Mouse (Mus musculus) neural tube, embryonic 12.5 days (tissue): ENCODE results near the gene Ap2a1. TPM values are rescaled to one million over a fixed set of nuclear protein-coding genes. Genes with fewer than 3 reads are reported as not detected.

Experiments used
- ATAC-seq: fragments of 200-750 bp; cut with Nextera tagmentation; 2 replicates; pipeline ENCODE4 v1.8.0; 2017; ENCODE audit warnings: low read depth, mild to moderate bottlenecking, moderate TSS enrichment, moderate library complexity; ENCODE audit not compliant: low FRiP score
- H3K27ac ChIP-seq: fragments of 300-500 bp; sonication (generic); 2 replicates; pipeline ENCODE4 v1.5.1; 2016
- H3K27me3 ChIP-seq: fragments of 300-500 bp; sonication (generic); replicated peaks from 2 replicates; pipeline ENCODE4 v1.6.1; 2016; ENCODE audit warnings: mild to moderate bottlenecking
- H3K36me3 ChIP-seq: fragments of 300-500 bp; sonication (generic); 2 replicates; pipeline ENCODE4 v1.6.1; 2016; ENCODE audit warnings: mild to moderate bottlenecking
- H3K4me1 ChIP-seq: fragments of 300-500 bp; sonication (generic); 2 replicates; pipeline ENCODE4 v1.6.1; 2016
- H3K4me2 ChIP-seq: fragments of 300-500 bp; sonication (generic); replicated peaks from 2 replicates; pipeline ENCODE4 v1.6.1; 2016; ENCODE audit warnings: mild to moderate bottlenecking
- H3K4me3 ChIP-seq: fragments of 300-500 bp; sonication (generic); 2 replicates; pipeline ENCODE4 v1.5.1; 2016
- H3K9ac ChIP-seq: fragments of 300-500 bp; sonication (generic); 2 replicates; pipeline ENCODE4 v1.6.1; 2016; ENCODE audit warnings: mild to moderate bottlenecking
- H3K9me3 ChIP-seq: fragments of 300-500 bp; sonication (generic); 2 replicates; pipeline ENCODE4 v1.6.1; 2016; ENCODE audit warnings: mild to moderate bottlenecking
- WGBS: fragments of 180-500 bp; shearing (Covaris S2); methylation state at CpG from one replicate; pipeline ENCODE4 v1.1.7; 2016; 5-methylcytosine and 5-hydroxymethylcytosine counted together
- polyA plus RNA-seq: library from polyadenylated mRNA; unstranded; fragments of >200 nt; fragmentation: Nextera tagmentation; extraction: Ambion mirVana; gene quantifications from 2 replicates; pipeline ENCODE4 v1.2.1, GENCODE M21; 2016

The Ap2a1 gene
- 97.9 and 100 TPM in 2 replicates for polyA plus RNA-seq

DNA sequence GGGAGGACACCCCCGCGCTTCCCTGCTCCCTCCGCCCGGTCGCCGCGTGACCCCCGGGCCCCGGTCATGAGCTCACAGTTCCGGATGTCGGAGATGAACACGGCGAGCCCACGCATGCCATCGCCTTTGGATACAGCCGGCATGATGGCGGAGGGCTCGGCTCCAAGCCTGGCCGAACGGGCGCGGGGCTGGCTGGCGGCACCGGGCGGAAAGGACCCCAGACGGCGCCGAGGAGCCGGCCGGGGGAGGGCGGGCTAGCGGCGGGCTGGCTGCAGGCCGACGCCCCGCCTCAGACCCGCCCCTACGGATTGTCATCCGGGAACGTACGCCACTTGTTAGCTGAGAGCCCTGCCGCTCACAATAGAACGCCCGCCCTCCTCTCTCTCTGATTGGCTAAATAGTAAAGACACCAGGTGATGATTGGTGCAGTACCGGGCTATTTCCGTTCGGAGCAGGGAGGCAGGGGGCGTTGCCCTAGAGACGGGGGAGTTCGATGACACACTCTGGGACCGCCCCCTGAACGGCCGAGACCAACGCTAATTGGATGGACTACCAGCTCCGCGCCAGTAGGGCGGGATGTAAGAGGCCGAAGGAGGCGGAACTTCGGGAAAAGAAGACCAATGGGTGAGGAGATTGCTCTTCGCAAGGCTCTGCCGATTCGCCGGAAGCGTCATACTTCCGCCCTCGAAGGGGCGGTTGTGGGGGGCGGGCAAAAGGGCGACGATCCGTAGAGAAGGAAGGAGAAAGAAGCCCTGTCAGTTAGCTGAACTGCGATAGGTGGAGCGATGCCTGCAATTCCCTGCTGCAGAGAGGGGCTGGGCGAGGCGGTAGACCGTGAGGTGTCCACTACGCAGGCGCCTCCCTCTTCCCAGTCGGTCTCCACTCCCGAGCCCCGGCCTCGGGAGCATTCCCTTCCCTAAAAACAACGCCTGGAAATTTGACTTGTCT is at the start of gene Ap2a1:
Gene Ap2a1, minus strand, starts transcription at position 293 of the 948 bp plus-strand sequence.
- Histone ChIP-seq H3K4me1 (peaks cover 20% of the 10 kb centered on the region), H3K4me3 (peak within 1 kb of the TSS; percentile 94), H3K27me3 (no peaks in the 10 kb centered on the region), H3K27ac (peak within 1 kb of the TSS; percentile 90), H3K4me2 (peak within 1 kb of the TSS; percentile 85), H3K36me3 (peaks cover 12% of the 10 kb centered on the region), H3K9ac (peak within 1 kb of the TSS; percentile 95), H3K9me3 (no peaks in the 10 kb centered on the region)
- WGBS: under 1% methylated on average over 84 of the region's 84 CpGs
- peak; percentile 99 for ATAC-seq

DNA sequence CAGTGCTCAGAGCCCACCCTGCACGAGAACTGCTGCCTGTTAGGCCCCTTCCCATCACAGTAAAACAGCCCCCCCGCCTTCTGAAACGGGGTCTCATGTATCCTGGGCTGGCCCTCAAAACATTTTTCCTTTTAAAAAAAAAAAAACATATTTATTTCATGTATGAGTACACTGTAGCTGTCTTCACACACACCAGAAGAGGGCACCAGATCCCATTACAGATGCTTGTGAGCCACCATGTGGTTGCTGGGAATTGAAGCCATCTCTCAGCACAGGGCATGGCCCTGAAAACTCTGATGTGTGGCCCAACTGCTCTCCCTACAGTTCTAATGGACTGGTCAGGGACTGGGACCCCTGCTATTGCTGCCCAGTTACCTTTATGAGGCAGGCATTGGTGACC is 49.0 kb upstream of the Ap2a1 start:
- Histone ChIP-seq H3K27me3 (no peaks in the 10 kb centered on the region), H3K4me1 (peaks cover 14% of the 10 kb centered on the region), H3K4me2 (no peak overlapping the region), H3K9me3 (no peaks in the 10 kb centered on the region), H3K36me3 (peaks cover 71% of the 10 kb centered on the region), H3K27ac (no peak overlapping the region), H3K9ac (no peak overlapping the region), H3K4me3 (no peak overlapping the region)
- ATAC-seq: no peak
- 97% methylated on average over 3 of the region's 3 CpGs for WGBS

DNA sequence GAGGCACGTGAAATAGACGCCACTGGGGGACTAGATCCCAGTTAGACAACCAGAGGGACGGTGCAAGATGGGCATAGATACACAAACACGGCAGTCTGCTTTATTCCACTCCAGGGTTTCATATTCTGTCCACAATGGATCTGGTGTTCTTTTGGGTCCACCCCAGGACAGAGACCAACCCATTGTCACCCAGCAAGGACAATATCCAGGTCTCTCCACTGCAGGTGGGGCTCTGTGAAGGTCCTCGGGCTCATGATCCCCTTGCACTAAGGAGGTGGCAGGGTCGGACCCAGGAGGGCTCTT is 45.8 kb upstream of the Ap2a1 start:
- Histone ChIP-seq H3K27ac (0 out of 2 replicates have a peak overlapping the region, but pooled peaks have one; percentile 57), H3K27me3 (no peaks in the 10 kb centered on the region), H3K4me1 (peaks cover 32% of the 10 kb centered on the region), H3K9me3 (no peaks in the 10 kb centered on the region), H3K4me3 (peak overlapping the region; percentile 46; the same call in 1 of the 2 replicates), H3K4me2 (peak overlapping the region; percentile 81), H3K9ac (no peak overlapping the region), H3K36me3 (peaks cover 45% of the 10 kb centered on the region)
- 29% methylated on average over 6 of the region's 6 CpGs for WGBS
- no peak for ATAC-seq

DNA sequence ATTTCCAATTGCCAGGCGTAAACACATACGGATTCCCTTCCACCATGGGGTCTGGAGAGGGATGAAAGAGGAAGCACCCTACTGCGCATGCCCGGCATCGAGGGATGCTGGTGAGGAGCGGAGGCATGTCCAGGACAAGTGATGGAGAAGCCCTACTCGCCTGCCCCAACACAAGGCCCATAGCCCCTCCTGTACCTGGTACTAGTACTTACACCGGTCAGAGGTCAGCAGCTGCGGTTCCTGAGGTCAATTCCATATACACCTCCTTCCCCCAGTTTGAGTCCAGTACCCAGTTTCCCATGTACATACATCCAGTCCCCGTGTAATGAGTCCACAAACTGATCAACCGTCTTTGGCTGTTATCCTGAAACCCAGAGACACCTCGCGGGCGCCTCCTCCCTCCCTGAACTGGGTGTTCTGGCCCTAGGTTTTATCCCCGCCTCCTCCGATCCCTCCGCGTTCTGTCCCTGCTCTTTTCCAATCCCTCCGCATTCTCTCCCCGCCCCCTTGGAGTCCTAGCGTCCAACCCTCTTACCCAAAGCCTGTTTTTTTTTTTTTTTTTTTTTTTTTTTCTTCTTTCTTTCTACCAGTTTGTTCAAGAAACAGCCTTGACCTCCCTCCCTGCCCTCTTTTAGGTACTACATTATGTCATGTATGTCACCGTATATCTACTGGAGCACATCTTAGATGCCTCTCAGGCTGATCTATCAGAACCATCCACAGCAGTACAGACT is 45.3 kb upstream of the Ap2a1 start, which contains the start of gene Cpt1c:
Gene Cpt1c, minus strand, starts transcription at position 469 of the 734 bp plus-strand sequence.
- WGBS: 2% methylated on average over 22 of the region's 22 CpGs
- peak within 1 kb of the TSS; percentile 64 for H3K9ac ChIP-seq
- no peaks in the 10 kb centered on the region for H3K9me3 ChIP-seq
- peaks cover 32% of the 10 kb centered on the region for H3K4me1 ChIP-seq
- peak within 1 kb of the TSS; percentile 81 for H3K4me2 ChIP-seq
- ATAC-seq: peak; percentile 48
- H3K27me3 ChIP-seq: no peaks in the 10 kb centered on the region
- H3K27ac ChIP-seq: peak within 1 kb of the TSS; percentile 80
- peaks cover 40% of the 10 kb centered on the region for H3K36me3 ChIP-seq
- peak within 1 kb of the TSS; percentile 46 for H3K4me3 ChIP-seq

DNA sequence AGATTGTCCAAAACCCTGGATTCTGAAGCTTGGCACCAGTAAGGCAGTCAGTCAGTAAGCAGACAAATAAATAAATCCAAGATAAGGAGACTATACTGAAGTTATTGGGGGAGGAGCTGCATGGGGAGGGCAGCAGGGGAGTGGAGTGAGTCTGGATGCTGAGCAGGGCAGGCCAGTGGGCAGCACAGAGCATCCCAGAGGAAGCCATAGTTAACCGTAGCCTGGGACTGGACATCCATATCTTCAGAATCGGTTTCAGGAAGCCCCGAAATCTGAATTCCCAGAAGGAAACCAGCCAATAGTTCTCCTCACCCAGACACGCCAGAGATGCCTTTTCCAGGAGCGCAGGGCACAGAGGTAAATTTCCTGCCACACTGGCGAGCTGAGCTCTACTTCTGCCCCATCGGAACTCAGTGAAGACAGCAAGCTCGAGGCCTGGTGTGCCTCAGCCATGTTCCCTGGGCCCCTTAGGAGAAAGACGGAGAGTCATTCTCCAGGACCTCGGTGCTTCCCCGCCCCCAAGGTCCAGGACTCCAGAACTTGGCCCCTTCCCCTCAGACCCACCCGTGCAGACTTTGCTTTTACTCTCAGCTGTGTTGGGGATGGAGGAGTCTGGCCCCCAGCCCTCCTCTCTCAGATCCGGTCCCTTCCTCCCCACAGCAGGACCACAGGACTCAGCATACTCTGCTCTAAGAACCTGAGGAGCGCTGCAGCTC is 44.3 kb upstream of the Ap2a1 start:
- Histone ChIP-seq H3K9me3 (no peaks in the 10 kb centered on the region), H3K4me2 (peak overlapping the region; percentile 81), H3K36me3 (peaks cover 31% of the 10 kb centered on the region), H3K9ac (peak overlapping the region; percentile 64), H3K27me3 (no peaks in the 10 kb centered on the region), H3K4me3 (peak overlapping the region; percentile 46), H3K27ac (peak overlapping the region; percentile 64; the same call in 1 of the 2 replicates), H3K4me1 (peaks cover 32% of the 10 kb centered on the region)
- 42% methylated on average over 14 of the region's 14 CpGs for WGBS
- no peak for ATAC-seq

DNA sequence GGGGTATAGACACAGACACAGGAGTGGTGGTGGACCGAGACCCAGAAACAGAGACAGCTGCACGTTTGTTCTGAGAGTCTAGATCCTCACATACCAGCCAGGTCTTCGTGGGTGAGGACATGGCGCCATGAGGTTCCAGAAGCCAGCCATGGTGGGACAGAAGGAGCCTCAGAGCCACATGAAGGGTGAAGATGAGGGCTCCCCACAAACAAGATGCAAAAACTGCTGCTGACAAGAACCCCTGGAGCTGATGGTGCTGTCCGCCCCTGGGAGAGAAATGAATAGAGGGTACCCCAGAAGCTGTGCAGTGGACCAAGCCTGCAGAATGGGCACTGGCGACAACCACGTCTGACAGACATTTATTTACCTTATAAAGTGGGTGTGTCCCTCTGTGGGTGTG is 41.8 kb upstream of the Ap2a1 start:
- Histone ChIP-seq H3K4me2 (peak overlapping the region; percentile 72), H3K36me3 (peaks cover 19% of the 10 kb centered on the region), H3K9ac (peak overlapping the region; percentile 67), H3K9me3 (no peaks in the 10 kb centered on the region), H3K27me3 (no peaks in the 10 kb centered on the region), H3K27ac (peak overlapping the region; percentile 51), H3K4me3 (peak overlapping the region; percentile 54), H3K4me1 (peaks cover 32% of the 10 kb centered on the region)
- 77% methylated on average over 7 of the region's 7 CpGs for WGBS
- no peak for ATAC-seq

DNA sequence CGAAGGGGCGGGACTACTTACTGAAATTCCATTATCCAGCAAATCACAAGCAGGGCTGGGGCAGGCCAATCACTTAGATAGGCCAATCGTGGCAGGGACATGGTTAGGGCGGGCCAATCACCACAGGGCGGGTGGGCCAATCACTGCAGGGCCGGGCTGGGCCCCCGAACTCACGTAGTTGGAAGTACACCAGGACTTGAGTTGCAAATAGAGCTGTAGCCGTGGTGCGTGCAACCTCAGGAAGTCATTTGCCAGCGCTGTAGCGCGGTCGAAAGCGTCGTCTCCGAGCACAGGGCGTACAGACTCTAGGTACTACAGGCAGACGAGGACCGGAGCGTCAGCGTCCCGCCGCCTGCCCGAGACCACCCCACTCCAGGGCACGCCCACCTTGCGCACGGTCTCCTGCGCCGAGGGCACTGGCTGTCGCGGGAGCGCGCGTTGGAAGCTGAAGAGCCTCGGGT is 41.0 kb upstream of the Ap2a1 start:
- Histone ChIP-seq H3K9me3 (no peaks in the 10 kb centered on the region), H3K4me3 (peak overlapping the region; percentile 54), H3K9ac (peak overlapping the region; percentile 67), H3K4me1 (peaks cover 29% of the 10 kb centered on the region), H3K36me3 (peaks cover 23% of the 10 kb centered on the region), H3K4me2 (peak overlapping the region; percentile 72), H3K27ac (peak overlapping the region; percentile 51), H3K27me3 (no peaks in the 10 kb centered on the region)
- under 1% methylated on average over 36 of the region's 36 CpGs for WGBS
- peak; percentile 94 for ATAC-seq

DNA sequence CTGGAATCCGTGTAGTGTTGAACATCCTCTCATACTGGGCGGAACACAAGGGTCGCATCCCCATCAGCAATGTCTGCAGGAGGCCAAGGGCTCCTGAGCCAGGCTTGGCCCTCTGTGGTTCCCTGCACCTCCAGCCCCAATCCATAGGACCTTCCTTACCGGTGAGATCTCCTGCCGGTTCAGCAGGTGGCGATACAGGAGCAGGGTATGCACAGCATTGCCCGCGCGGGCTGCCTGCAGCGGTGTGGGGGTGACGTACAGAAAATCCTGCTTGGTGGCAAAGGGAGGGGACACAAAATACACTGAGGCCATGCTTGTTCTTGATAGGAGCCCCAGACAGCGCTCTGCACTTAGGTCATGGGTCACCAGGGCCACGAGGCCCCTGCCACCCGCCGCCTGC is 37.3 kb upstream of the Ap2a1 start:
- H3K4me1 ChIP-seq: peaks cover 12% of the 10 kb centered on the region
- peak overlapping the region; percentile 38; the same call in 1 of the 2 replicates for H3K9ac ChIP-seq
- no peaks in the 10 kb centered on the region for H3K9me3 ChIP-seq
- ATAC-seq: no peak
- H3K4me2 ChIP-seq: no peak overlapping the region
- no peak overlapping the region for H3K27ac ChIP-seq
- 76% methylated on average over 15 of the region's 15 CpGs for WGBS
- no peak overlapping the region for H3K4me3 ChIP-seq
- H3K36me3 ChIP-seq: peaks cover 53% of the 10 kb centered on the region
- H3K27me3 ChIP-seq: no peaks in the 10 kb centered on the region

DNA sequence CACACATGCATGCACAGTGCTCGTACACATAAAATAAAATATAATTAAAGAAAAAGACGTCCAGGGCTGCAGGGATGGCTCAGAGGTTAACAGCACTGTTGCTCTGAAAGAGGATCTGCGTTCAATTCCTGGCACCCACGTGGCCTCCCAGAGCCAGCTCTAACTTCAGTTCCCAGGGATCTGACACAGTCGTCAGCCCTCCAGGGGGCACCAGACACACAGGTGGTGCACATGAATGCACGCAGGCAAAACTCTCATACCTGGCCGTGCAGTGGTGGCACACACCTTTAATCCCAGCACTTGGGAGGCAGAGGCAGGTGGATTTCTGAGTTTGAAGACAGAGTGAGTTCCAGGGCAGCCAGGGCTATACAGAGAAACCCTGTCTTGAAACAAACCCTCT is 36.7 kb upstream of the Ap2a1 start:
- no peak overlapping the region for H3K27ac ChIP-seq
- no peaks in the 10 kb centered on the region for H3K27me3 ChIP-seq
- H3K9me3 ChIP-seq: no peaks in the 10 kb centered on the region
- no peak overlapping the region for H3K9ac ChIP-seq
- no peak overlapping the region for H3K4me2 ChIP-seq
- H3K4me1 ChIP-seq: peaks cover 7% of the 10 kb centered on the region
- ATAC-seq: no peak
- H3K36me3 ChIP-seq: peaks cover 57% of the 10 kb centered on the region
- no peak overlapping the region for H3K4me3 ChIP-seq
- WGBS: 79% methylated on average over 7 of the region's 7 CpGs

DNA sequence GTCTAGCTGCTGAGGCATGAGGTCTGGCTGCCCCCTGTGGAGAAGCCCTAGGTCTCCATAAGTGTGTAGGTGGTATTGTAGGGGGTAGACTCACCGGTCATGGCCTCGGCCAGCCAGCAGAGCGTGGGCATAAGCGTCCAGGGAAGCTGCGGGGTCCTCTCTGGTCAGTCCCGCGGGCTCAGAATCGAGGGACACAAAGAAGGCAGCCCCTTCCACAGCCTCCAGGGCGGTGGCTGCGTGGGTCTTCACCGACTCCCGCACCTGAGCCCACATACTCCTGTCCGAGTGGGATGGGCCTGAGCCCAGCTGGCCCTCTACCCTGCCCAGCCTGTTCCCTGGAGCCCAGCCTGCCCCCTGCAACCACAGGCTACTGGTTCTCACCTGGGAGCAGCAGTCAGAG is 35.7 kb upstream of the Ap2a1 start:
- H3K36me3 ChIP-seq: peaks cover 63% of the 10 kb centered on the region
- 97% methylated on average over 13 of the region's 13 CpGs for WGBS
- H3K27me3 ChIP-seq: no peaks in the 10 kb centered on the region

DNA sequence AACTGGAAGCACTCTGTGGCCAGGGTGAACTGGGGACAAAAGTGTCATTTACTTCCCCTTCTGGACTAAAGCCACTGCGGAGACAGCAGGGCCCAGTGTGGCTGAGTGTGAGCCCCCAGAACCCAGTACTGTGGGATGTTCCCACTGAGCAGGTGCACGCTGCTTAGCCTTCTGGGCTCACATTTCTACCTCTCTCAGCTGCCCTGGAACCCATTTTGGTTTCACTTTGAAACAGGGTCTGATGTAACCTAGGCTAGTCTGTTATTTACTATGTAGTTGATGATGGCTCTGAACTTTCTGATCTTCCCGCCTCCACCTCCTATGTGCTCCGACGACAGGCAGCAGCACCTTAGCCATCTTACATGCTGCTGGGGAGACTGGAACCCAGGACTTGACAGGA is 33.5 kb upstream of the Ap2a1 start:
- Histone ChIP-seq H3K27me3 (no peaks in the 10 kb centered on the region), H3K9ac (no peak overlapping the region), H3K9me3 (no peaks in the 10 kb centered on the region), H3K4me1 (no peaks in the 10 kb centered on the region), H3K27ac (no peak overlapping the region), H3K36me3 (peaks cover 74% of the 10 kb centered on the region), H3K4me2 (no peak overlapping the region), H3K4me3 (no peak overlapping the region)
- WGBS: 89% methylated on average over 5 of the region's 5 CpGs
- ATAC-seq: no peak

More for the DNA sequence above, 35.7 kb upstream of the Ap2a1 start:
- no peaks in the 10 kb centered on the region for H3K9me3 ChIP-seq
- H3K9ac ChIP-seq: no peak overlapping the region
- no peak for ATAC-seq
- H3K27ac ChIP-seq: no peak overlapping the region
- H3K4me3 ChIP-seq: no peak overlapping the region; the same call in 1 of the 2 replicates
- H3K4me2 ChIP-seq: no peak overlapping the region
- no peaks in the 10 kb centered on the region for H3K4me1 ChIP-seq
